Mouse (Mus musculus): ENCODE data around the gene Pus10. TPM values are rescaled to one million over a fixed set of nuclear protein-coding genes. Genes with fewer than 3 reads are reported as not detected.
"Not testable (repeated sequence)": the region's sequence is repeated elsewhere in the genome, so short reads cannot be mapped to it uniquely, and the experiment has no call there.

The Pus10 gene
- polyA plus RNA-seq, 1 experiment from 2014 or later: 11.7 TPM

DNA sequence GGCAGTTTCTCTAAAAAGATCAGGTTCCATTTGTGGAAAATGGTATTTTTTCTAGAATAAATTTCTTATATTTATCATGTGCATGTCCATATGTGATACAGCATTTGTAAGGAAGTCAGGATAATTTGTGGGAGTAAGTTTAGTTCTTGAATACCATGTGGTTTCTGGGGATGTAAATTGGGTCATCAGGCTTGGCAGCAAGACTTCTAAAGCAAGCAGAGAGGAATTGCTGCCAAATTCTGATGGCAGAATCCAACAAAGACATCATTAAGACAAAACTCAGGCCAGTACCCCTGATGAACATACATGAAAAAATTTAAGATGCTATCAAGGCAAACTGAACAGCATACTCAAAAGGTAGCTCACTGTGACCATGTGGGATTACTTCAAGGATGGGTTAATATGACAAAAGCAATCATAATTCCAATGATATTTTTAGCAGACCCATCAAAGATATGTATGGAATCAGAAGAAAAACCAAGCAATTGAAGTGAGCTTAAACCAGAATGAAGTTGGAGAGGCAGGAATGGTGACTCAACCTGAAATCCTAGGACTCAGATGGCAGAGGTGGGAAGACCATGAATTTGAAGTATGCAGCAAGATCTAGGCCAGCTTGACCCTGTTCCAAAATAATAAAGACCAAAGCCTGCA is 70.5 kb downstream of the Pus10 start:
- no peak overlapping the region for H3K4me2 ChIP-seq (replicated peaks)
- H3K9ac ChIP-seq: no peak overlapping the region
- H3K27ac ChIP-seq: no peak overlapping the region
- peaks cover 28% of the 10 kb centered on the region for H3K36me3 ChIP-seq (replicated peaks; ENCODE audit: control insufficient read depth, insufficient read depth)
- no peaks in the 10 kb centered on the region for H3K27me3 ChIP-seq (ENCODE audit: control insufficient read depth, insufficient read depth, low read length)
- DNase-seq (ENCODE audit: low spot score): no peak
- no peak for ATAC-seq (ENCODE audit: low FRiP score)
- no peaks in the 10 kb centered on the region for H3K4me1 ChIP-seq (replicated peaks; ENCODE audit: control insufficient read depth, insufficient read depth, low read length)
- H3K9me3 ChIP-seq (ENCODE audit: control insufficient read depth, low read length): no peaks in the 10 kb centered on the region
- H3K4me3 ChIP-seq (replicated peaks; ENCODE audit: low read length): no peak overlapping the region

DNA sequence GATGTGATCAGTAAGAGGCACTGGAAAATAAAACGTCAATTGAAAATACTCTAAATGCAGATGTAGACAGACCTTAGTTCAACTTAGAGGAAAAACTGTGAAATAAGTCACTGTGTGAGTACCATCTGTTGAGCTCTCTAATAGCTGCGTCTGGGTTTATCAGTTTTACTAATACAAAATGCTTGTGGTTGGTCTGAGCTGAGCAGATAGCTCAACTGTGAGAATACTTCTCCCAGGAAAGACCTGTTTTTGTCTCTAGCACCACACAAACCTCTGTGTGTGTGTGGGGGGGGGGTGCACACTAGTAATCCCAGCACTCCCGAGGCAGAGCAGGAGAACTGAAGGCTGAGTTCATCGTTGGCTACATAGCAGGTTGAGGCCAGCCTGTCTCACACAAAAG is 75.4 kb downstream of the Pus10 start:
- Histone ChIP-seq H3K4me2 (replicated peaks) (no peak overlapping the region), H3K4me3 (replicated peaks; ENCODE audit: low read length) (no peak overlapping the region), H3K9me3 (ENCODE audit: control insufficient read depth, low read length) (no peaks in the 10 kb centered on the region), H3K9ac (no peak overlapping the region), H3K36me3 (replicated peaks; ENCODE audit: control insufficient read depth, insufficient read depth) (peaks cover 5% of the 10 kb centered on the region; the same call in 1 of the 2 replicates), H3K27ac (no peak overlapping the region), H3K4me1 (replicated peaks; ENCODE audit: control insufficient read depth, insufficient read depth, low read length) (no peaks in the 10 kb centered on the region), H3K27me3 (ENCODE audit: control insufficient read depth, insufficient read depth, low read length) (no peaks in the 10 kb centered on the region)
- no peak for ATAC-seq (ENCODE audit: low FRiP score)
- 88% methylated on average over 4 of the region's 4 CpGs for WGBS
- no peak for DNase-seq (ENCODE audit: low spot score)

GRCm38 (mm10) chr11:23741386-23741785 is 75.9 kb downstream of the Pus10 start:
- Histone ChIP-seq H3K9me3 (ENCODE audit: control insufficient read depth, low read length) (no peaks in the 10 kb centered on the region), H3K4me3 (replicated peaks; ENCODE audit: low read length) (no peak overlapping the region), H3K4me2 (replicated peaks) (no peak overlapping the region), H3K4me1 (replicated peaks; ENCODE audit: control insufficient read depth, insufficient read depth, low read length) (no peaks in the 10 kb centered on the region), H3K27ac (no peak overlapping the region), H3K27me3 (ENCODE audit: control insufficient read depth, insufficient read depth, low read length) (no peaks in the 10 kb centered on the region), H3K9ac (no peak overlapping the region), H3K36me3 (replicated peaks; ENCODE audit: control insufficient read depth, insufficient read depth) (peaks cover 5% of the 10 kb centered on the region; the same call in 1 of the 2 replicates)
- WGBS: 94% methylated on average over 7 of the region's 7 CpGs
- ATAC-seq (ENCODE audit: low FRiP score): no peak
- no peak for DNase-seq (ENCODE audit: low spot score)

DNA sequence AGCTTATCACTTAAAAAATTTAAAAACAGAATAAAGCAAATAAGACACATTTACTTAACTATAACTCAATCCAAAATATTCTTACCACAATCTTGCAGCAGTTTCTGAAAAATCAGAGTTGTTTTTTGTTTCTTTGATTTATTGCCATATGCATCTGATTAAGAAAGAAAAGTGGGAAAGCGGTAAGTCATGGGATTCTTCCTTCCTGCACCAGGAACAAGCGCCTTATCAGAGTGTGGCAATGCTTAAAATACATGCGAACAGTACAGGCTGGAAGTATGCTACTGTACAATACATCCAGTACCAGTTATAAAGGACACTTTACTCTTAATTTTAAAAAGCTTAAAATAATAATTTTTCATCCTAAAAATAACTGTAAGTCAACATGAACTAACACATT is 78.9 kb downstream of the Pus10 start:
- H3K4me3 ChIP-seq (replicated peaks; ENCODE audit: low read length): no peak overlapping the region
- H3K9ac ChIP-seq: no peak overlapping the region
- no peaks in the 10 kb centered on the region for H3K27me3 ChIP-seq (ENCODE audit: control insufficient read depth, insufficient read depth, low read length)
- no peaks in the 10 kb centered on the region for H3K9me3 ChIP-seq (ENCODE audit: control insufficient read depth, low read length)
- ATAC-seq (ENCODE audit: low FRiP score) (no peak), DNase-seq (ENCODE audit: low spot score) (no peak)
- no peaks in the 10 kb centered on the region for H3K4me1 ChIP-seq (replicated peaks; ENCODE audit: control insufficient read depth, insufficient read depth, low read length)
- H3K4me2 ChIP-seq (replicated peaks): no peak overlapping the region
- 94% methylated on average over 3 of the region's 3 CpGs for WGBS
- no peak overlapping the region for H3K27ac ChIP-seq
- peaks cover 5% of the 10 kb centered on the region; the same call in 1 of the 2 replicates for H3K36me3 ChIP-seq (replicated peaks; ENCODE audit: control insufficient read depth, insufficient read depth)

DNA sequence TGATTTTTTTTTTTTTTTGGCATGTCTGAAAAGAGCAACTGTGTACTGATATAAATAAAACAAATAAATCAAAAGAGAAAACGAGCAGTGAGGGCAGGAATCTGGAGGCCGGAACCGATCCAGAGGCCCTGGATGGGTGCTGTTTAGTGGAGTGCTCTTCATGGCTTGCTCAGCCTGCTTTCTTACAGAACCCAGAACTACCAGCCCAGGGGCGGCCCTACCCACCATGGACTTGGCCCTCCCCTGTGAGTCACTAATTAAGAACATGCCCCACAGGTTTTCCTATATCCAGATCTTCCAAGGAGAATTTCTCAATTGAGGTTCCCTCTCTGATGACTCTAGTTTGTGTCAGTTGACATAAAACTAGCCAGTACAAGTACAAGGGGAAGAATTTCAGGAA is 80.6 kb downstream of the Pus10 start:
- H3K4me3 ChIP-seq (replicated peaks; ENCODE audit: low read length): no peak overlapping the region
- no peak overlapping the region for H3K4me2 ChIP-seq (replicated peaks)
- no peak for ATAC-seq (ENCODE audit: low FRiP score)
- no peak for DNase-seq (ENCODE audit: low spot score)
- H3K4me1 ChIP-seq (replicated peaks; ENCODE audit: control insufficient read depth, insufficient read depth, low read length): no peaks in the 10 kb centered on the region
- no peak overlapping the region for H3K9ac ChIP-seq
- peaks cover 5% of the 10 kb centered on the region; the same call in 1 of the 2 replicates for H3K36me3 ChIP-seq (replicated peaks; ENCODE audit: control insufficient read depth, insufficient read depth)
- no peaks in the 10 kb centered on the region for H3K9me3 ChIP-seq (ENCODE audit: control insufficient read depth, low read length)
- no peak overlapping the region for H3K27ac ChIP-seq
- no peaks in the 10 kb centered on the region for H3K27me3 ChIP-seq (ENCODE audit: control insufficient read depth, insufficient read depth, low read length)
- 89% methylated on average over 4 of the region's 4 CpGs for WGBS

- no peaks in the 10 kb centered on the region for H3K27me3 ChIP-seq (ENCODE audit: control insufficient read depth, insufficient read depth, low read length)
- DNase-seq (ENCODE audit: low spot score) (no peak), ATAC-seq (ENCODE audit: low FRiP score) (no peak)
- no peak overlapping the region for H3K4me3 ChIP-seq (replicated peaks; ENCODE audit: low read length)
- no peaks in the 10 kb centered on the region for H3K9me3 ChIP-seq (ENCODE audit: control insufficient read depth, low read length)
- H3K9ac ChIP-seq: no peak overlapping the region
- no peaks in the 10 kb centered on the region for H3K36me3 ChIP-seq (replicated peaks; ENCODE audit: control insufficient read depth, insufficient read depth)
- no peak overlapping the region for H3K4me2 ChIP-seq (replicated peaks)
- H3K4me1 ChIP-seq (replicated peaks; ENCODE audit: control insufficient read depth, insufficient read depth, low read length): no peaks in the 10 kb centered on the region
- 94% methylated on average over 1 of the region's 1 CpGs for whole genome bisulfite sequencing
- no peak overlapping the region for H3K27ac ChIP-seq
Measured at GRCm38 (mm10) chr11:23753136-23753710, 87.7 kb downstream of the Pus10 start.

DNA sequence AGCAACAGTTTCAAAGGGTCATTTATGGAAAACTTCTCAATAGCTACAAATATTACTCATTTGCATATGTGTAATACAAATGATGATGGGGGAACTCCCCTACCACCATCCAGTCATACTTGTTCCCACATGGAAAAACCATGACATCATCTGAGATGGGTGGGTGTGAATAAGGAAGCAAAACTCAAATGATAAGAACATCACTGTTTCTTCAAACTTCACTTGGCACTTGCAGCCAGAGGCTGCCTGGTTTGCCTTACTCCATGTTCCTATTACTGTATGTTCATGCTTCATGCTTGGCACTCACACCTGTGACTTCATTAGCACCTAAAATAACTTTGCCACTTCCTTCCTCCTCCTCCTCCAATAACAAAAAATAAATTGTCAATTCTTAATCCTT is 88.9 kb downstream of the Pus10 start:
- Histone ChIP-seq H3K9ac (no peak overlapping the region), H3K27ac (no peak overlapping the region), H3K4me3 (replicated peaks; ENCODE audit: low read length) (no peak overlapping the region), H3K4me2 (replicated peaks) (no peak overlapping the region), H3K27me3 (ENCODE audit: control insufficient read depth, insufficient read depth, low read length) (no peaks in the 10 kb centered on the region), H3K4me1 (replicated peaks; ENCODE audit: control insufficient read depth, insufficient read depth, low read length) (no peaks in the 10 kb centered on the region), H3K9me3 (ENCODE audit: control insufficient read depth, low read length) (no peaks in the 10 kb centered on the region), H3K36me3 (replicated peaks; ENCODE audit: control insufficient read depth, insufficient read depth) (no peaks in the 10 kb centered on the region)
- DNase-seq (ENCODE audit: low spot score): no peak
- ATAC-seq (ENCODE audit: low FRiP score): no peak

DNA sequence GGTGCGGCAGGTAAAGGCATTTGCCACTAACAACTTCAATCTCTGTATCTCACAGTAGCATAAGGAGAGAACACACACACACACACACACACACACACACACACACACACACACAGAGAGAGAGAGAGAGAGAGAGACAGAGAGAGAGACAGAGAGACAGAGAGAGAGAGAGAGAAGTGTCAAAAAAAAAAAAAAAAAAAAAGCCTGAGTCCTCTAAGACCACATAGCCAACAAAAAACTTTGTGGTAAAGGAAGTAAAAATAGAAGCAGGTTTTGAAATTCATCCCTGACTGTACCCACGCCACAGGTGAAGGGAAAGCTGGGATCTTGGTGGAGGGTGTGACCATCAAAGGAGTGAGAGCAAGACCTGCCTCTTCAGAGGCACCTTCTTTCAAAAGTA is 92.7 kb downstream of the Pus10 start:
- no peaks in the 10 kb centered on the region for H3K27me3 ChIP-seq (ENCODE audit: control insufficient read depth, insufficient read depth, low read length)
- no peaks in the 10 kb centered on the region for H3K4me1 ChIP-seq (replicated peaks; ENCODE audit: control insufficient read depth, insufficient read depth, low read length)
- H3K4me2 ChIP-seq (replicated peaks): no peak overlapping the region
- no peak overlapping the region for H3K4me3 ChIP-seq (replicated peaks; ENCODE audit: low read length)
- H3K27ac ChIP-seq: no peak overlapping the region
- ATAC-seq (ENCODE audit: low FRiP score) (no peak), DNase-seq (ENCODE audit: low spot score) (no peak)
- 93% methylated on average over 2 of the region's 2 CpGs for WGBS
- no peaks in the 10 kb centered on the region for H3K9me3 ChIP-seq (ENCODE audit: control insufficient read depth, low read length)
- no peak overlapping the region for H3K9ac ChIP-seq
- H3K36me3 ChIP-seq (replicated peaks; ENCODE audit: control insufficient read depth, insufficient read depth): no peaks in the 10 kb centered on the region

- no peak for DNase-seq (ENCODE audit: low spot score)
- H3K9ac ChIP-seq: no peak overlapping the region
- WGBS: 94% methylated on average over 2 of the region's 2 CpGs
- no peaks in the 10 kb centered on the region for H3K27me3 ChIP-seq (ENCODE audit: control insufficient read depth, insufficient read depth, low read length)
- H3K27ac ChIP-seq: no peak overlapping the region
- ATAC-seq (ENCODE audit: low FRiP score): no peak
- H3K36me3 ChIP-seq (replicated peaks; ENCODE audit: control insufficient read depth, insufficient read depth): no peaks in the 10 kb centered on the region
- H3K4me2 ChIP-seq (replicated peaks): no peak overlapping the region
- no peaks in the 10 kb centered on the region for H3K9me3 ChIP-seq (ENCODE audit: control insufficient read depth, low read length)
- no peak overlapping the region for H3K4me3 ChIP-seq (replicated peaks; ENCODE audit: low read length)
- H3K4me1 ChIP-seq (replicated peaks; ENCODE audit: control insufficient read depth, insufficient read depth, low read length): no peaks in the 10 kb centered on the region
Measured at GRCm38 (mm10) chr11:23762635-23763034, 97.2 kb downstream of the Pus10 start.

DNA sequence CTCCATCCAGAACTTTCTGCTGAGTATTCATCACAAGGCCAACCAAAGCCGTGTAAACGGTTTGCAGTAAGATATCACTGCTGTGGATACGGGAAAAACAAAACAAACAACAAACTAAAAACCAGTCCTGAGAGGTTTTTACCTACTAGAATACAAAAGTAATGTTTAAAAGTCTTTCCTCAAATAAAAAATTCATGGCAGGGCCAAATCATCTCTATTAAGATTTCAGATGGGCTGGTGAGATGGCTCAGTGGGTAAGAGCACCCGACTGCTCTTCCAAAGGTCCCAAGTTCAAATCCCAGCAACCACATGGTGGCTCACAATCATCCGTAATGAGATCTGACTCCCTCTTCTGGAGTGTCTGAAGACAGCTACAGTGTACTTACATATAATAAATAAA is 101.9 kb downstream of the Pus10 start:
- 91% methylated on average over 4 of the region's 5 CpGs for WGBS
- not testable (repeated sequence) for H3K9ac ChIP-seq; H3K4me3 ChIP-seq (replicated peaks; ENCODE audit: low read length); H3K9me3 ChIP-seq (ENCODE audit: control insufficient read depth, low read length); H3K27ac ChIP-seq; H3K36me3 ChIP-seq (replicated peaks; ENCODE audit: control insufficient read depth, insufficient read depth); H3K4me2 ChIP-seq (replicated peaks); H3K27me3 ChIP-seq (ENCODE audit: control insufficient read depth, insufficient read depth, low read length); DNase-seq (ENCODE audit: low spot score); ATAC-seq (ENCODE audit: low FRiP score); H3K4me1 ChIP-seq (replicated peaks; ENCODE audit: control insufficient read depth, insufficient read depth, low read length)
